Mouse (Mus musculus): ENCODE measurements around the gene Ptprk.

DNA sequence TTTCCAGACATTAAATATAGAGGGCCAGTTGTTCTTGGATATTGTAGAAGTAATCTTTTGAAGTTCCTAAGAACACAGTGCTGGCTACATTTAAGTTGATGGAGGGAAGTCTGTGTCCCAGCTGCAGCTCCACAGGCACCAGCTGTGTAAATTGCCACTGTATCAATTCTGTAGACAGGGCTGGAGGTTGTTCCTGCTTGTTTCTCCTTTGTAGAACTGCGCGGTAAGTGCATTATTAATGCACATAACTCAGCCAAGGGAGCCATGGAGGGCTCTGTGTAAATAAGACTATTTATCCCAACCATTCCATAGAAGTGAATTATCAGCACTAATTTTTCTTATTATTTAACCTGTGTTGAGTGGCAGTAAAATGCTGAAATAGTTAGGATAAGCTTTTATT is 186.0 kb downstream of the Ptprk start:
- TF ChIP-seq POLR2A (IDR thresholded peaks at IDR 0.05; ENCODE audit: insufficient read length, low read depth), result no peak
- TF ChIP-seq MYOD1 (IDR thresholded peaks at IDR 0.05; ENCODE audit: control insufficient read depth in 1 of 3, insufficient read length in 2 of 3, low read depth in 2 of 3), result no peak
- no peak for TF ChIP-seq MAX (IDR thresholded peaks at IDR 0.05; ENCODE audit: low read depth)
- TF ChIP-seq USF1 (IDR thresholded peaks at IDR 0.05; ENCODE audit: low read depth), result no peak
- TF ChIP-seq MYOG (IDR thresholded peaks at IDR 0.05; ENCODE audit: control insufficient read depth in 1 of 3, insufficient read depth in 1 of 3, insufficient read length in 2 of 3, low read depth in 2 of 3), result no peak
- TF ChIP-seq CEBPB (IDR thresholded peaks at IDR 0.05; ENCODE audit: insufficient read depth, poor library complexity, severe bottlenecking), result no peak
- TF ChIP-seq TCF12 (IDR thresholded peaks at IDR 0.05; ENCODE audit: insufficient read depth, poor library complexity, severe bottlenecking), result no peak
- no peak for TF ChIP-seq REST (IDR thresholded peaks at IDR 0.05; ENCODE audit: insufficient read depth, insufficient read length)
- TF ChIP-seq E2F4 (IDR thresholded peaks at IDR 0.05; ENCODE audit: insufficient read depth), result no peak
- TF ChIP-seq POLR2AphosphoS2 (IDR thresholded peaks at IDR 0.05; ENCODE audit: insufficient read length, low read depth), result no peak
- TF ChIP-seq TCF3 (IDR thresholded peaks at IDR 0.05; ENCODE audit: insufficient read length, low read depth), result no peak

Measured in myocyte (in vitro differentiated cells).